Mouse (Mus musculus): ENCODE results near the gene 1700001C02Rik.

The 1700001C02Rik gene

DNA sequence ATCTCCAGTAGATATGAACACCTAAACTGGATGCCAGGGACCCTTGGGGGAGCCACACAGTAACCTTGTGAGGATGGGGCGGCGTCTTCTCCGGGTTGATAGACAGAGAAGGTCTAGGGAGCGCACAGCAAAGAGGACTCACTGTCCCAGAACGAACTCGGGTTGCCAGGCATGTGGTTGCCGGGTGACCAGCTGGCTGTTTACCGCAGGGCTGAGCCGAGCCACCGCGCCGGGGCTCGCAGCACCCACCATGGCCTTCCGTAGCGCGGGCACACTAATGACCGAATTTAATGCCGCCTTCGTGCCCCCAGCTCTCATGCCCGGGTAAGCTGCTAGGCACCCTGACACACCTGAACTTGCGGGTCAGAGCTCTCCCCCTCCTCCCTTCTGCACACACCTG, at the start of gene 1700001C02Rik:
Gene 1700001C02Rik (plus strand): TSS at position 187 of the 400 bp plus-strand sequence.
- no peak for DNase-seq (ENCODE audit: low spot score in 2 of 2)

- DNase-seq (ENCODE audit: low spot score in 2 of 2), result no peak
Measured at GRCm38 (mm10) chr5:30416665-30417064, 49.2 kb upstream of the 1700001C02Rik start.

DNA sequence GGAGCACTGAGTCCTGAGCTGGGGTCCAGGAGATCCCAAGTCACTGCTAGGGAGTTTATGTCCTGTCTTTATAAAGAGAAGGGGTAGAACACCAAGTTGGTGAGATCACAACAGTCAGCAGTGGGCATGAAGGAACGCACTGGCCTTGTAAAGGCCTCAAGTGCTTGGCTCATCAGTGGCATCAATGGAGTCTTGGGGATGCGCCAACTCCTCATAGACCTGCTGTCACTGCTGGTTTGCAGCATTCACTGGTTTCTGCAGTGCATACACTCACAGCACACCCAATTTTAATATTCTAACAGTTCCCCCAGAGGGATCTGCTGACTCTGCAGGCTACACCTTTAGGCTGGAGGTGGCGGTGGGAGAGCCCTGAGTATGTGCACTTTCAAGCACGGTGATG, 42.7 kb upstream of the 1700001C02Rik start:
- DNase-seq (ENCODE audit: low spot score in 2 of 2), result no peak

GRCm38 (mm10) chr5:30423572-30424244, 42.1 kb upstream of the 1700001C02Rik start:
- peak in 1 of 2 experiments; percentile 63 for DNase-seq (ENCODE audit: low spot score in 2 of 2)

- no peak for DNase-seq (ENCODE audit: low spot score in 2 of 2)
Measured at GRCm38 (mm10) chr5:30427406-30427805, 38.4 kb upstream of the 1700001C02Rik start.

DNA sequence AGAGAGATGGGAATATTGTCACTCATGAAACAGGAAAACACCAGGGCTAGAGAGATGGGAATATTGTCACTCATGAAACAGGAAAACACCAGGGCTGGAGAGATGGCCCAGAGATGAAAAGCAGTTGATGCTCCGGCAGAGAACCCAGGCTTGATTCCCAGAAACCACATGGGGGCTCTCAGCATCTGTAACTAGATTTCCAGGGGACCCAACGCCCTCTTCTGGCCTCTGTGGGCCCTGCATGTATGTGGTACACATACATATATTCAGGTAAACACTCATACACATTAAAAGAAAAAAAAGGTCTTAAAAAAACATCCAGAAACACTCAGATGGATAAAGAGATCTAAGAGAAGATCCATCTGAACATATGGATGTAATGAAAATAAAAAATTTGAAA, 26.9 kb upstream of the 1700001C02Rik start:
- no peak for DNase-seq (ENCODE audit: low spot score in 2 of 2)

DNA sequence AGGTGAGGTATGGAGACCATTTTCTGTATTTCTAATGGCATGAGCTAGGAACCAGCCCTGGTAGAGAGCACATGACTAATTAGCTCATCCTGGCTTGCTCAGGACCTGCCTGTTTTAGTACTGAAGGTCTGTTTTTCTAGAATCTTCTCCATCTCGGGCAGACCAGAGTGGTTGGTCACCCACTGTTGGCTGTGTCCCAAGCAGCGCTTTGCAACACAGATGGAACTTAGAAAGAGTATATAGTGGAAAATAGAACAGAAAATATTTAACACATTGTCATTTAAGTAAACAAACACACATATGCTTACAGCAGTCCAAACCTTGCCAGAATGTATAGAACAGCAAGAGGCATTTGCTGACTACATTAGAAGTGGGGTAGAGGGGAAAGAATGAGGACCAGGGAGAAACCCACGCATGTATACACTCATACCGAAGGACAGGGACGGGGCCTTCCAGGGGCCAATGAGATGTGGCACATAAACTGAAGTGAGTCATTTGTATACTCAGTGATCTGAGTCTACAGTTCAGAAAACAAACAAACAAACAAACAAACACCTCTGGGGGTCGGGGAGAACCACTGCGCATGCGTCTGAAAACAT, 25.4 kb upstream of the 1700001C02Rik start:
- no peak for DNase-seq (ENCODE audit: low spot score in 2 of 2)

DNA sequence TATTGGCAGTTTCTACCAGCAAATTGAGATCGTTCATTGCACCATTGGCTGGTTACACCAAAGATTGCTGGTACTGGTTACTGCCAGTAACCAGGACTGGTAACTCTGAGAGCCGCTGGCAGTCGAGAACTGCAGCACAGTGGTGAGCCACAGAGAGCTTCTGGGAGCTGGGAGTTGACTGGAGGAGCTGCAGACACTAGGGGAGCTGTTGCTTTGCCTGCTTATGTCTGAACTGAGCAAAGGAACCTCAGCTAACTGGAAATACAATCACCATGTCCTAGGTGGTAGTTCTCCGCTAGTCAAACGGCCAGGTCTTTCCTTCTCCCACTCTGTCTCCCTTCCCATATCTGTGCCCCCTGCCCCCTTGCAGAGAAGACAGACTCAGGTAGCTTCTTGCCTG, 23.7 kb upstream of the 1700001C02Rik start:
- DNase-seq (ENCODE audit: low spot score in 2 of 2), result no peak

- DNase-seq (ENCODE audit: low spot score in 2 of 2), result no peak
Measured at GRCm38 (mm10) chr5:30444327-30444895, 21.4 kb upstream of the 1700001C02Rik start.

- DNase-seq (ENCODE audit: low spot score in 2 of 2), result no peak
Measured at GRCm38 (mm10) chr5:30456056-30456455, 9.8 kb upstream of the 1700001C02Rik start.

GRCm38 (mm10) chr5:30460155-30460554, 5.7 kb upstream of the 1700001C02Rik start:
- no peak for DNase-seq (ENCODE audit: low spot score in 2 of 2)

DNA sequence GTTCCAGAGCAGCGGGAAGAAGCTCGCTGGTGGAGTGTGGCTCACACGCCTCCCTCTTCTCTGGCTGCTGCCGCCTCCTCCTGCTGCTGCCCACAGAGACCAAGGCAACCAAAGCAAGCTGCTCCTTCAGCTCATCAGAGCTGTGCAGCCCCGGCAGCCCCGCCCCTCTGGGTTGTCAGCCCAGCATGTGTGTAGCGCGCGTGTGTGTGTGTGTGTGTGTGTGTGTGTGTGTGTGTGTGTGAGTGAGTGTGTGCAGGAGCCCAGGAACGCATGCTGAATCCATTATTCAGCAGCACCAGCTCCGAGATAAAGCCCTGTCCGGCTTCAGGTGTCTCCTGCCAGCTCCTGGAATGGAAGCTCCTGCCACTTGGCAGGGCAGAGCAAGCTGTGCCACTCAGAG, 4.0 kb upstream of the 1700001C02Rik start, which contains the start of gene Otof:
Gene Otof (minus strand): TSS at position 112 of the 400 bp plus-strand sequence.
- no peak for DNase-seq (ENCODE audit: low spot score in 2 of 2)

- DNase-seq (ENCODE audit: low spot score in 2 of 2), result no peak
Measured at GRCm38 (mm10) chr5:30466315-30466714, 468 bp downstream of the 1700001C02Rik start.

DNA sequence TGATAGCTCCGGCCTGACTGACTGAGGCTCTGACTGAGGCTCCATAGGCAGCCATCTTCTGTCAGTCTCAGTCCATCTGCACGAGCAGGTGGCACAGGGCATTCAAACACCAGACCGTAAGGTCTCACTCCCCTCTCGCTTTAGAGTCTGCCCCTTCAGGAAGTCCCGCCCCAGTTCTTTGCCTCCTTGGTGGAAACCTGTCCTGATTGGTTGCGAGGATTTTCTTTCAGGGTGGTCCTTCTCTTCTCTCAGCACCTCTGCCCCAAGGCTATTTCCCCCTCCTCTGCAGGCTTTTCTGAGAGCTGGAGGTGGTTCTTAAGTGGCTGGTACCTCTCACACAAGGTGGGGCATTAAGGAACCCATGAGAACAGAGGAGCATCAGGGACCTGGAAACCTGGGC, 4.6 kb downstream of the 1700001C02Rik start:
- DNase-seq (ENCODE audit: low spot score in 2 of 2), result no peak

GRCm38 (mm10) chr5:30472148-30472547, 6.3 kb downstream of the 1700001C02Rik start:
- no peak for DNase-seq (ENCODE audit: low spot score in 2 of 2)

DNA sequence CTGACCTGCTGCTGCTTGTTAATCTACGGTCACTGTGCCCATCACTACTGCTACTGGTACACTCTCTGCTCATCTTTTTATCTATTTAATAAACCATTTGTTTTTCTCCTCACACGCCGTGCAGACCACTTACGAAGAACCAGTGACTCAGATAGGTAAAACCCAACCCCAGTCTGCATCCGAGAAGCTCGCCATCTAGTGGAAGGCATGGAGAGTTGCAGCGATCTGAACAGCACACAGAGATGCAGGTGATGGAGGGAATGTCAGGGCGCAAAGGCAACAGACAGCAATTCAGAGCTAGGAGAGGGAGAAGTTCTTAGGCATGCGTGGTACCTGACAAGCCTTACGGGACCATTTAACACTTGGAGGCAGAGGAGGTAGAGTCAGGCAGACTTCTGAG, 10.7 kb downstream of the 1700001C02Rik start:
- peak in 1 of 2 experiments; percentile 58 for DNase-seq (ENCODE audit: low spot score in 2 of 2)

DNA sequence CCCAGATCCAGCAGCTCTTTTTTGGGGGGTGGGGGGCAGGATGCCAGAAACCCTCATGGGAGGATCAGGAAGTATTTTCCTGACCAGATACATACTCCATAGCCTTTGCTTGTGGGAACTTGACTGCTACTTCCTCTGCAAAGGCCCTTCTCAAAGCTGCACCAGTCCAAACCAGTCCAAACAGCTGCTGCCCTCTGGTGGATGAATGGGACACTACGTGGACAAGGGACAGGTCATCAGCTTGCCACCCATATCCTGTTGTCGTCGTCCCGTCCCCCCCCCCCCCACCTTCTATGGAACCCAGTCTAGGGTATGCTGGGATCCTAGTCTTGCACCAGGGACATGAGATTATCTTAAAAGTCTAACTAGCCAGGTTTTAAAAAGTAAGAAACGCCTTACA, 16.5 kb downstream of the 1700001C02Rik start:
- peak; percentile 29 to 64 for DNase-seq (ENCODE audit: low spot score in 2 of 2)

- no peak for DNase-seq (ENCODE audit: low spot score in 2 of 2)
Measured at GRCm38 (mm10) chr5:30483533-30483932, 17.7 kb downstream of the 1700001C02Rik start.

GRCm38 (mm10) chr5:30484591-30484990, 18.7 kb downstream of the 1700001C02Rik start:
- no peak for DNase-seq (ENCODE audit: low spot score in 2 of 2)

DNA sequence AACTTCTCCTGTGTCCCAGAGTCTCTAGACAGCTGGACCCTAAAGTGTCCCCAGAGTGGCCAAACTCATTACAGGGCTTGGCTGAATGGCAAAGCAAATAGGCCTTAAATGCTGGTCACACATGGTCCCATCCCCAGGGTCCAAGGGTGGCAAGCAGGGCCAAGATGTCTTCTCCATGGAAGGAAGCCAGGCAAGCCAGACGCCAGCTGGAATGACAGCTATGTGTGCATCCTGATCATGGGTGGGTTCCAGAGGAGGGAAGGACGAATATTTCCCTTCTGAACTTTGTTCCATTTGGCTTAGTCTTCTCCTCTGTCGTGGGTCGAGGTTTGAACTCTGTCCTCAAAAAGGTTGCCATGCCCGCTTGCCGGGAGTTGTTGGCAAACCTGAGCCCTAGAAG, 19.3 kb downstream of the 1700001C02Rik start:
- DNase-seq (ENCODE audit: low spot score in 2 of 2), result no peak

DNA sequence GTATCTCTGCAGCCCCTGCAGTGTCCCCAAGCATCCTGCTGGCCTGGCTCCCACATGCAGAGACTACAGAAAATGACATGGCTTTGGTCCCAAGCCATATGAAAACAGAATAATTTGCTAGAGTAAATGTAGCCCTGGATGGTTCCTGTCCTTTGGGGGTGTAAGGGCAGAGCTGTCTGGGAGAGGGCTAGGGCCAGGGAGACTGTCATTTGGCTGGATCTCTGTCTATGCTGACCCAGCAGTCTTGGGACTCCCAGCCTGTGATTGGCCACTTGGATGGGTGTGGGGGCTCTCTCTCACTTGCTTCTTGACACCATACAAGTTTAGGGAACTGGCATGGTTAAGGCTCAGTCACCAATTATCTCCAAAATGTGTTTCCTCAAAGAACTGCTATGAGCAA, 24.4 kb downstream of the 1700001C02Rik start:
- DNase-seq (ENCODE audit: low spot score in 2 of 2), result no peak

DNA sequence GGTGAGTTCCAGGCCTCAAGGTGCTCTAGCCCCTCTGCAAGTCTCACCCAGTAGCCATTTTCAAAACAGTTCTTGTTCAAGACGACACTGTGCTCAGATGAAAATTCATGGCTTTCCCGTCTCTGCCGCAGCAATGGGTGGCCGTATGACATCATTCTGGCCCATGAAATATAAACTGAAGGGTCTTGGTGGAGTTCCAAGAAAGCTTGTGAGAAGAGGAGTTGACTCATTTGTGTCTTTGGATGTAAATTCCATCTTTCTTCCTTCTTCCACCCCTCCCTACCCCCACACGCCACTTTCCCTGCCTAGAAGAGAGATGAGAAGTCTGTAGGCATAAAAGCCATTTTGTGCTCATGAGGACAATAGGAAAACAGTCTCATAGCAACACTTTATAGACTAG, 25.0 kb downstream of the 1700001C02Rik start:
- no peak for DNase-seq (ENCODE audit: low spot score in 2 of 2)

DNA sequence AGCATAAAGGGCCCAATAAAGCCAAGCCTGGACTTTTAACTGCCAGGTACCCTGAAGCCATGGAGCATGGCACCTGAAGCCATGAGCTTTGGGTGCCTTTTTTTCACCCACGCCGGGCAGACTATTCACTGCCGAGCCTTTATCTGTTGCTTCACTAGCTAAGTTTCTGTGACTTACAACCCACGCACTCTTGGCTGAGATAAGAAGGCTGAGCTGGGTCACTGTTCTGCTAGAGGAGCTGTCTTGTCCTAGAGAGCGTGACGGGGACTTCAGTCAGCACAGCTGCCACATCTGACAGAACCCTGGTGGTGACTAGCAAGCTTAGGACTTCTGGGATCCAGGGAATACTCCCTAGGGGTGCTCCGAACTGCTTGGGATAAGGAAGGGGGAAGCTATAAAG, 27.9 kb downstream of the 1700001C02Rik start:
- DNase-seq (ENCODE audit: low spot score in 2 of 2), result no peak
